ENCODE assay signal across 9 mouse cellular contexts in the genomic region with DNA sequence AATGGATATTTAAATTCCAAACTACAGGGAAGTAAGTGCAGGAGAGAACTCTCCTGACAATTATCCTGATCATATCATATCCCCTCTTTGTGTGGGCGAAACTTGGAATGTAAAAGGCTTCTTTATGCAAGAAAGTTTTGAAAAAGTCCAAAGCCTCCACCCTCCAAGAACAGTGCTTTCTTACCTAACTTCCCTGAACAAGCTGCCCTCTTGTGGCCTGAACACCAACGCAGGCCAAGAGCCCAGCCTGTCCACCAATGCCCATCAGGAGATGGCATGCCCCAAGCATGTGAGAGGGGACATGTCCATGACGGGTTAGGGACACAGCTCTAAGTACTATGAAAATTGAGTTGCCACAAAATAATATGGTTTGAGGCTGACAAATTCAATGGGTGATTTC.
A peak's percentile ranks its signal among the peaks of the same experiment; 100 is the strongest.
DNase-seq lines count a peak whose midpoint lies in the region; TF ChIP-seq lines count a peak whose summit lies in the region.
"Had no signal": no experiment of that assay in that cellular context is flagged by ENCODE, and none has a peak within 500 bp of the region (broad histone marks: within the 10 kb centered on the region; RNA-seq: fewer than 3 reads in every experiment).

No protein-coding gene starts in this region.

- H3K27ac ChIP-seq in gastrocnemius, adult 2 months: no peak overlapping the region
- H3K27ac ChIP-seq in testis, adult 2 months (ENCODE audit: control insufficient read depth, insufficient read depth, low read depth, low read length): no peak overlapping the region

- no peak overlapping the region for H3K4me3 ChIP-seq in gastrocnemius, adult 2 months
- no peak overlapping the region for H3K4me3 ChIP-seq in testis, adult 2 months (ENCODE audit: control insufficient read depth, low read depth, low read length)

- no peak for TF ChIP-seq POLR2A in testis, adult 2 months (IDR thresholded peaks at IDR 0.05; ENCODE audit: control insufficient read depth, low read depth, low read length)

- H3K4me1 ChIP-seq in testis, adult 2 months (ENCODE audit: control insufficient read depth, insufficient read depth, low read length): no peaks in the 10 kb centered on the region

- no peaks in the 10 kb centered on the region for H3K36me3 ChIP-seq in testis, adult 2 months (ENCODE audit: control insufficient read depth, insufficient read depth, low read length)

- TF ChIP-seq CTCF in gastrocnemius, adult 2 months (IDR thresholded peaks at IDR 0.05): peak; percentile 47
- peak; percentile 33; the same call in 1 of the 2 replicates for TF ChIP-seq CTCF in testis, adult 2 months (IDR thresholded peaks at IDR 0.05; ENCODE audit: control insufficient read depth, insufficient read depth, insufficient replicate concordance, low read depth, low read length)

- intact Hi-C loops in gastrocnemius, adult 2 months (cut with DNase I): no loop called here
- intact Hi-C loops in gastrocnemius, postnatal 14 days (cut with DNase I; ENCODE audit: low total_unique reads): no loop called here

- H3K27me3 ChIP-seq in testis, adult 2 months (ENCODE audit: control insufficient read depth, insufficient read depth, low read length): no peaks in the 10 kb centered on the region

- DNase-seq in gastrocnemius, adult 2 months: peak; percentile 41
- DNase-seq in gastrocnemius, postnatal 14 days: no peak
- no peak for DNase-seq in testis, postnatal 14 days (ENCODE audit: low spot score)
- peak; percentile 67 to 82 for DNase-seq in kidney, postnatal 25 days
- DNase-seq in thymus, postnatal 36 days: peak; percentile 15 to 22
- no peak for DNase-seq in heart, adult 11 months
- DNase-seq in right cerebral cortex, adult 2 months (ENCODE audit: low spot score in 2 of 2): no peak
- DNase-seq: gastrocnemius, postnatal 10 days had no signal

Comparison
In these comparisons a context has a peak if more than half of its experiments do, and no peak if none do; other contexts are left out.
1. DNase-seq: peak in gastrocnemius, adult 2 months (single experiment), kidney, postnatal 25 days (2 of 2) and thymus, postnatal 36 days (2 of 2); none in gastrocnemius, postnatal 14 days (single experiment), testis, postnatal 14 days (single experiment), heart, adult 11 months (single experiment) and right cerebral cortex, adult 2 months (0 of 2).